Mouse (Mus musculus): ENCODE results near the gene Mxd1.

- TF ChIP-seq ZNF384 (IDR thresholded peaks at IDR 0.05; ENCODE audit: low read depth, low read length): no peak
- TF ChIP-seq HCFC1 (IDR thresholded peaks at IDR 0.05; ENCODE audit: borderline replicate concordance, insufficient read depth, low read length): no peak
- TF ChIP-seq MAFK (IDR thresholded peaks at IDR 0.05; ENCODE audit: insufficient read depth, low read depth, low read length): no peak
- no peak for TF ChIP-seq CHD2 (IDR thresholded peaks at IDR 0.05; ENCODE audit: low read depth, low read length)
These were observed at the start of gene Mxd1 for GRCm38 (mm10) chr6:86668580-86669239.
